Mouse (Mus musculus) forebrain, embryonic 16.5 days (tissue): Measurements from ENCODE around the gene Card14. TPM values are rescaled to one million over a fixed set of nuclear protein-coding genes. Genes with fewer than 3 reads are reported as not detected.
"Not testable (repeated sequence)": the region's sequence is repeated elsewhere in the genome, so short reads cannot be mapped to it uniquely, and the experiment has no call there.

ENCODE experiments used
- ATAC-seq: fragments of 200-750 bp; cut with Nextera tagmentation; 2 replicates; pipeline ENCODE4 v1.8.0; 2017; ENCODE audit warnings: mild to moderate bottlenecking, moderate library complexity
- H3K27ac ChIP-seq: fragments of 300-500 bp; sonication (generic); 2 replicates; pipeline ENCODE4 v1.5.1; 2014; ENCODE audit warnings: low read length, control low read depth
- H3K27me3 ChIP-seq: fragments of 300-500 bp; sonication (generic); replicated peaks from 2 replicates; pipeline ENCODE4 v1.6.1; 2014; ENCODE audit warnings: low read length; ENCODE audit not compliant: control insufficient read depth, insufficient read depth
- H3K36me3 ChIP-seq: fragments of 300-500 bp; sonication (generic); 2 replicates; pipeline ENCODE4 v1.6.1; 2014; ENCODE audit not compliant: control insufficient read depth, insufficient read depth
- H3K4me1 ChIP-seq: fragments of 300-500 bp; sonication (generic); replicated peaks from 2 replicates; pipeline ENCODE4 v1.6.1; 2014; ENCODE audit warnings: low read length; ENCODE audit not compliant: control insufficient read depth, insufficient read depth
- H3K4me2 ChIP-seq: fragments of 300-500 bp; sonication (generic); 2 replicates; pipeline ENCODE4 v1.6.1; 2014; ENCODE audit warnings: mild to moderate bottlenecking, low read length, control low read depth
- H3K4me3 ChIP-seq: fragments of 300-500 bp; sonication (generic); replicated peaks from 2 replicates; pipeline ENCODE4 v1.5.1; 2014; ENCODE audit warnings: mild to moderate bottlenecking, low read length, control low read depth
- H3K9ac ChIP-seq: fragments of 300-500 bp; sonication (generic); replicated peaks from 2 replicates; pipeline ENCODE4 v1.6.1; 2014; ENCODE audit warnings: low read depth, low read length, control low read depth
- H3K9me3 ChIP-seq: fragments of 300-500 bp; sonication (generic); 2 replicates; pipeline ENCODE4 v1.6.1; 2016; ENCODE audit warnings: low read length; ENCODE audit not compliant: control insufficient read depth
- WGBS: fragments of 180-500 bp; shearing (Covaris S2); extraction: QIAGEN DNeasy Blood & Tissue Kit; methylation state at CpG from one replicate; pipeline ENCODE4 v1.1.7; 2014; 5-methylcytosine and 5-hydroxymethylcytosine counted together
- polyA plus RNA-seq: library from polyadenylated mRNA; unstranded; fragments of >200 nt; fragmentation: Nextera tagmentation; extraction: Ambion mirVana; gene quantifications from 2 replicates; pipeline ENCODE4 v1.2.1, GENCODE M21; 2015

Gene Card14
- polyA plus RNA-seq, 1 experiment from 2014 or later = 0.13 TPM

- no peak overlapping the region for H3K9ac ChIP-seq
- H3K4me2 ChIP-seq = no peak overlapping the region
- H3K27ac ChIP-seq = no peak overlapping the region
- H3K36me3 ChIP-seq = no peaks in the 10 kb centered on the region
- H3K4me1 ChIP-seq = no peaks in the 10 kb centered on the region
- H3K4me3 ChIP-seq = no peak overlapping the region
- H3K27me3 ChIP-seq = no peaks in the 10 kb centered on the region
- 93% methylated on average over 6 of the region's 6 CpGs for WGBS
- H3K9me3 ChIP-seq = no peaks in the 10 kb centered on the region
- ATAC-seq = no peak
Measured at GRCm38 (mm10) chr11:119375425-119375824, 67.9 kb downstream of the Card14 start.

- no peaks in the 10 kb centered on the region for H3K27me3 ChIP-seq
- no peak overlapping the region for H3K4me3 ChIP-seq
- 94% methylated on average over 11 of the region's 11 CpGs for WGBS
Measured at GRCm38 (mm10) chr11:119377326-119377725, 69.8 kb downstream of the Card14 start.

GRCm38 (mm10) chr11:119378551-119378950 lies 71.0 kb downstream of the Card14 start:
- H3K27me3 ChIP-seq = no peaks in the 10 kb centered on the region
- WGBS = 94% methylated on average over 1 of the region's 1 CpGs
- no peaks in the 10 kb centered on the region for H3K9me3 ChIP-seq
- no peaks in the 10 kb centered on the region for H3K36me3 ChIP-seq
- H3K9ac ChIP-seq = no peak overlapping the region
- H3K4me2 ChIP-seq = no peak overlapping the region
- H3K4me1 ChIP-seq = no peaks in the 10 kb centered on the region
- H3K27ac ChIP-seq = no peak overlapping the region
- H3K4me3 ChIP-seq = no peak overlapping the region
- ATAC-seq = no peak

More at GRCm38 (mm10) chr11:119377326-119377725, 69.8 kb downstream of the Card14 start:
- Histone ChIP-seq H3K36me3 (no peaks in the 10 kb centered on the region), H3K4me2 (no peak overlapping the region), H3K4me1 (no peaks in the 10 kb centered on the region), H3K9me3 (no peaks in the 10 kb centered on the region), H3K27ac (no peak overlapping the region), H3K9ac (no peak overlapping the region)
- ATAC-seq = no peak

- ATAC-seq = no peak
- H3K4me3 ChIP-seq = no peak overlapping the region
- H3K4me1 ChIP-seq = no peaks in the 10 kb centered on the region
- H3K4me2 ChIP-seq = no peak overlapping the region
- H3K27me3 ChIP-seq = no peaks in the 10 kb centered on the region
- H3K36me3 ChIP-seq = no peaks in the 10 kb centered on the region
- H3K27ac ChIP-seq = no peak overlapping the region
- 90% methylated on average over 9 of the region's 9 CpGs for WGBS
- no peaks in the 10 kb centered on the region for H3K9me3 ChIP-seq
- H3K9ac ChIP-seq = no peak overlapping the region
Measured at GRCm38 (mm10) chr11:119381631-119382337, 74.2 kb downstream of the Card14 start.

- Histone ChIP-seq H3K4me1 (no peaks in the 10 kb centered on the region), H3K9me3 (no peaks in the 10 kb centered on the region), H3K9ac (no peak overlapping the region), H3K27me3 (no peaks in the 10 kb centered on the region), H3K4me2 (no peak overlapping the region), H3K4me3 (no peak overlapping the region), H3K36me3 (no peaks in the 10 kb centered on the region), H3K27ac (no peak overlapping the region)
- 76% methylated on average over 6 of the region's 6 CpGs for WGBS
- no peak for ATAC-seq
Measured at GRCm38 (mm10) chr11:119382338-119382850, 74.8 kb downstream of the Card14 start.

- WGBS = 83% methylated on average over 4 of the region's 4 CpGs
Measured at GRCm38 (mm10) chr11:119384904-119385303, 77.3 kb downstream of the Card14 start.

GRCm38 (mm10) chr11:119386306-119386705 lies 78.7 kb downstream of the Card14 start:
- Histone ChIP-seq H3K36me3 (no peaks in the 10 kb centered on the region), H3K4me3 (no peak overlapping the region), H3K4me1 (peaks cover 12% of the 10 kb centered on the region), H3K9me3 (no peaks in the 10 kb centered on the region), H3K27ac (no peak overlapping the region), H3K27me3 (peaks cover 19% of the 10 kb centered on the region), H3K9ac (no peak overlapping the region), H3K4me2 (no peak overlapping the region)
- ATAC-seq = no peak
- 92% methylated on average over 5 of the region's 5 CpGs for WGBS

More at GRCm38 (mm10) chr11:119384904-119385303, 77.3 kb downstream of the Card14 start:
- no peak for ATAC-seq
- H3K4me1 ChIP-seq = peaks cover 3% of the 10 kb centered on the region
- no peaks in the 10 kb centered on the region for H3K36me3 ChIP-seq
- H3K27ac ChIP-seq = no peak overlapping the region
- no peak overlapping the region for H3K4me2 ChIP-seq
- peaks cover 8% of the 10 kb centered on the region; the same call in 1 of the 2 replicates for H3K27me3 ChIP-seq
- H3K4me3 ChIP-seq = no peak overlapping the region
- no peak overlapping the region for H3K9ac ChIP-seq
- H3K9me3 ChIP-seq = no peaks in the 10 kb centered on the region

- peaks cover 27% of the 10 kb centered on the region for H3K27me3 ChIP-seq
- not testable (repeated sequence) for H3K4me3 ChIP-seq, ATAC-seq, H3K4me2 ChIP-seq, H3K9me3 ChIP-seq, H3K27ac ChIP-seq, H3K9ac ChIP-seq, H3K36me3 ChIP-seq
- WGBS = 44% methylated on average over 3 of the region's 3 CpGs
- peaks cover 12% of the 10 kb centered on the region for H3K4me1 ChIP-seq
Measured at GRCm38 (mm10) chr11:119387273-119387672, 79.7 kb downstream of the Card14 start.

- Histone ChIP-seq H3K27ac (no peak overlapping the region), H3K9ac (peak overlapping the region; percentile 55), H3K36me3 (no peaks in the 10 kb centered on the region), H3K4me1 (peaks cover 22% of the 10 kb centered on the region), H3K9me3 (no peaks in the 10 kb centered on the region), H3K27me3 (peaks cover 34% of the 10 kb centered on the region), H3K4me2 (peak overlapping the region; percentile 84), H3K4me3 (peak overlapping the region; percentile 51)
- peak; percentile 72 for ATAC-seq
- under 1% methylated on average over 35 of the region's 35 CpGs for WGBS
Measured at GRCm38 (mm10) chr11:119389851-119390270, 82.3 kb downstream of the Card14 start.
